Comparison of ENCODE assay signal across 8 mouse cellular contexts in genomic region chr1:157411341-157411710, GRCm38 (mm10). TPM values are rescaled to one million over a fixed set of nuclear protein-coding genes. Genes with fewer than 3 reads are reported as not detected.
DNase-seq lines count a peak whose midpoint lies in the region; ATAC-seq and TF ChIP-seq lines count a peak whose summit lies in the region.

No protein-coding gene starts in this region.

- H3K4me2 ChIP-seq in kidney, embryonic 14.5 days (replicated peaks; ENCODE audit: low read depth, low read length): peak overlapping the region; percentile 63
- peak overlapping the region; percentile 84 for H3K4me2 ChIP-seq in hindbrain, embryonic 14.5 days (replicated peaks)
- H3K4me2 ChIP-seq in midbrain, embryonic 14.5 days (ENCODE audit: low read length): peak overlapping the region; percentile 79

- no peak for TF ChIP-seq CTCF in bone marrow, adult 2 months (IDR thresholded peaks at IDR 0.05; ENCODE audit: control insufficient read depth, insufficient read depth, low read length)

- ATAC-seq in kidney, embryonic 14.5 days (ENCODE audit: low FRiP score, low TSS enrichment): no peak
- ATAC-seq in hindbrain, embryonic 14.5 days (ENCODE audit: low FRiP score): no peak
- no peak for ATAC-seq in midbrain, embryonic 14.5 days (ENCODE audit: low FRiP score, low TSS enrichment)

- no peak overlapping the region for H3K27ac ChIP-seq in kidney, embryonic 14.5 days (ENCODE audit: low read depth, low read length)
- H3K27ac ChIP-seq in bone marrow, adult 2 months (ENCODE audit: control insufficient read depth, insufficient read depth, low read depth, low read length, poor library complexity): no peak overlapping the region
- H3K27ac ChIP-seq in hindbrain, embryonic 14.5 days: peak overlapping the region; percentile 93
- H3K27ac ChIP-seq in midbrain, embryonic 14.5 days (replicated peaks; ENCODE audit: low read depth, low read length): peak overlapping the region; percentile 96

- H3K4me3 ChIP-seq in kidney, embryonic 14.5 days (ENCODE audit: low read length): peak overlapping the region; percentile 92
- H3K4me3 ChIP-seq in bone marrow, adult 2 months (replicated peaks; ENCODE audit: control insufficient read depth, low read depth, low read length): peak overlapping the region; percentile 67
- peak overlapping the region; percentile 95 for H3K4me3 ChIP-seq in hindbrain, embryonic 14.5 days (replicated peaks; ENCODE audit: low read length)
- peak overlapping the region; percentile 93 for H3K4me3 ChIP-seq in midbrain, embryonic 14.5 days (replicated peaks; ENCODE audit: low read depth, low read length)

- no peaks in the 10 kb centered on the region for H3K9me3 ChIP-seq in kidney, embryonic 14.5 days (ENCODE audit: control insufficient read depth, low read length)
- H3K9me3 ChIP-seq in hindbrain, embryonic 14.5 days (ENCODE audit: control insufficient read depth, low read length): no peaks in the 10 kb centered on the region
- H3K9me3 ChIP-seq in midbrain, embryonic 14.5 days (ENCODE audit: control insufficient read depth, low read length): no peaks in the 10 kb centered on the region

- WGBS in kidney, embryonic 14.5 days: 0% methylated on average over 4 of the region's 4 CpGs
- 2% methylated on average over 4 of the region's 4 CpGs for WGBS in bone marrow, adult 2 months
- WGBS in hindbrain, embryonic 14.5 days: 1% methylated on average over 4 of the region's 4 CpGs
- WGBS in midbrain, embryonic 14.5 days: 0% methylated on average over 4 of the region's 4 CpGs

- H3K27me3 ChIP-seq in kidney, embryonic 14.5 days (ENCODE audit: control insufficient read depth, insufficient read depth, low read length): no peaks in the 10 kb centered on the region
- H3K27me3 ChIP-seq in hindbrain, embryonic 14.5 days (ENCODE audit: control insufficient read depth, insufficient read depth, low read length): no peaks in the 10 kb centered on the region
- H3K27me3 ChIP-seq in midbrain, embryonic 14.5 days (ENCODE audit: control insufficient read depth, insufficient read depth, low read length): no peaks in the 10 kb centered on the region

- 0 out of 2 replicates have a peak, but pooled peaks cover 5% of the 10 kb centered on the region for H3K4me1 ChIP-seq in kidney, embryonic 14.5 days (ENCODE audit: control insufficient read depth, insufficient read depth, low read length)
- H3K4me1 ChIP-seq in bone marrow, adult 2 months (ENCODE audit: control insufficient read depth, insufficient read depth, low read length): no peaks in the 10 kb centered on the region; the same call in none of the 2 replicates
- peaks cover 24% of the 10 kb centered on the region for H3K4me1 ChIP-seq in hindbrain, embryonic 14.5 days (replicated peaks; ENCODE audit: control insufficient read depth, insufficient read depth, low read length)
- H3K4me1 ChIP-seq in midbrain, embryonic 14.5 days (ENCODE audit: control insufficient read depth, insufficient read depth, low read length): peaks cover 22% of the 10 kb centered on the region

- no peak for DNase-seq in kidney, postnatal 4 days
- DNase-seq in hindbrain, embryonic 14.5 days (ENCODE audit: low spot score): no peak
- DNase-seq in midbrain, embryonic 14.5 days: no peak
- no peak for DNase-seq in gastrocnemius, adult 18-20 months (ENCODE audit: low spot score)
- no peak for DNase-seq in left cerebral cortex, adult 9 months (ENCODE audit: low spot score in 2 of 2)
- no peak for DNase-seq in cerebellum, adult 9-11 months

- TF ChIP-seq POLR2A in bone marrow, adult 2 months (IDR thresholded peaks at IDR 0.05; ENCODE audit: borderline replicate concordance, control insufficient read depth, low read depth, low read length): no peak

- H3K36me3 ChIP-seq in kidney, embryonic 14.5 days (ENCODE audit: control insufficient read depth, insufficient read depth, low read length): no peaks in the 10 kb centered on the region
- no peaks in the 10 kb centered on the region for H3K36me3 ChIP-seq in hindbrain, embryonic 14.5 days (replicated peaks; ENCODE audit: control insufficient read depth, insufficient read depth)
- H3K36me3 ChIP-seq in midbrain, embryonic 14.5 days (ENCODE audit: control insufficient read depth, insufficient read depth, low read length): 0 out of 2 replicates have a peak, but pooled peaks cover 6% of the 10 kb centered on the region

- H3K9ac ChIP-seq in kidney, embryonic 14.5 days (ENCODE audit: low read depth, low read length): peak overlapping the region; percentile 77
- H3K9ac ChIP-seq in hindbrain, embryonic 14.5 days: peak overlapping the region; percentile 77
- H3K9ac ChIP-seq in midbrain, embryonic 14.5 days (replicated peaks; ENCODE audit: low read length): peak overlapping the region; percentile 87

RNA-seq across cellular contexts. Expression of gene Rasal2, which starts 1.1 kb away (rescaled TPM):
- polyA plus RNA-seq in kidney, embryonic 14.5 days (2014; fragmentation: Nextera tagmentation; extraction: Ambion mirVana): 9.3 and 11.3 TPM in 2 replicates
- polyA plus RNA-seq in bone marrow, adult 2 months (2011; ENCODE audit: insufficient read depth, insufficient read length, low replicate concordance, missing spikeins): 0.29 and 0.57 TPM in 2 replicates
- 42.1 and 45.5 TPM in 2 replicates for polyA plus RNA-seq in hindbrain, embryonic 14.5 days (2014; fragmentation: Nextera tagmentation; extraction: Ambion mirVana)
- 48.8 and 64.2 TPM in 2 replicates for polyA plus RNA-seq in midbrain, embryonic 14.5 days (2014; fragmentation: Nextera tagmentation; extraction: Ambion mirVana)
- 1 to 10 TPM; 5.6 to 6.5 TPM for total RNA-seq in gastrocnemius, adult 18-20 months (2021)

RNA-seq across cellular contexts. Expression of gene Cryzl2, which starts 47.1 kb away (rescaled TPM):
- polyA plus RNA-seq in kidney, embryonic 14.5 days (2014; fragmentation: Nextera tagmentation; extraction: Ambion mirVana): 13.3 and 17.7 TPM in 2 replicates
- polyA plus RNA-seq in bone marrow, adult 2 months (2011; ENCODE audit: insufficient read depth, insufficient read length, low replicate concordance, missing spikeins): 6.3 and 9.1 TPM in 2 replicates
- 7.6 and 9.9 TPM in 2 replicates for polyA plus RNA-seq in hindbrain, embryonic 14.5 days (2014; fragmentation: Nextera tagmentation; extraction: Ambion mirVana)
- polyA plus RNA-seq in midbrain, embryonic 14.5 days (2014; fragmentation: Nextera tagmentation; extraction: Ambion mirVana): 6.2 and 7.6 TPM in 2 replicates
- under 1 TPM; 0.43 to 0.76 TPM for total RNA-seq in gastrocnemius, adult 18-20 months (2021)

Comparison
In these comparisons a context has a peak if more than half of its experiments do, and no peak if none do; other contexts are left out.
1. H3K27ac ChIP-seq: peak in hindbrain, embryonic 14.5 days (single experiment) and midbrain, embryonic 14.5 days (single experiment); none in kidney, embryonic 14.5 days (single experiment) and bone marrow, adult 2 months (single experiment).
2. Peak in every context shown above with its lines, with median percentiles within 50 percentile points of each other: H3K4me2 ChIP-seq, H3K4me3 ChIP-seq and H3K9ac ChIP-seq.